Mouse (Mus musculus): ENCODE data around the gene Stk39.
A peak's percentile ranks its signal among the peaks of the same experiment; 100 is the strongest.

Stk39 gene

DNA sequence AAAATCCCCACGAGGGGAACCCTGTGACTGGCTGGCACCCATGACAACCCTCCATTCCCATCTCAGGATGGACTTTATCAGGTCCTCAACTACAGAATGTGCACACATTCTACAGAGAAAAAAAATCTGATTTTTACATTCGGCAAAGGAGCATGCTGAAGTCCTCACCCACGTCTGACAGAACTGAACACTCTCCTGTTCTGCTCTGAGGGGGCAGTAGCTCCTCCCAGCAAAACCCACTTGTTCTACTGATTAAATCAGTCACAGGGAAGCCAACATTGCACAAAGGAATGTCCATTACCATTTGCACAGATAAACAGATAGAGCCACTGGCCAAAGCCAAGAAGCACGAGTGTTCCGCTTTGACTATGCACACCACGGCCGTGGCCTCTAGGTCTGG is 52.3 kb downstream of the Stk39 start:
- DNase-seq: no peak

DNA sequence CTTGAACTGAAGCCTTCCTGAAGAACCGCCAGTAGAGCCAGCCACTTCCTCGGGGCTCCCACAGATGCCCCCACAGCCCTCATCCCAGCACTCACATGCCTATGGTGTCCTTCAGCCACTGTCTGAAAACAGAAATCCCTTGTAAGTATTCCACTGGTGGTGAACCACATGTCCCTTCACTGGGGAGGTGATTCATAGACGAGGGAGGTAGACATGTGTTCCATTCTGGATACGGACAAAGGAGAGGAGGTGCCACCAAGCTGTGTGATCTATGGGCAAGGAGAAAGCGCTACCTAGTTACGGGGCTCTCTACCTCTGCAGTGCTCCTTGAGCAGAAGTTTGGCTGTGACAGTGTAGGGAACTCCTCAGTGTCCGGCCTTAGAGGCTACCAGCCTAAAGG is 52.9 kb downstream of the Stk39 start:
- no peak for DNase-seq

DNA sequence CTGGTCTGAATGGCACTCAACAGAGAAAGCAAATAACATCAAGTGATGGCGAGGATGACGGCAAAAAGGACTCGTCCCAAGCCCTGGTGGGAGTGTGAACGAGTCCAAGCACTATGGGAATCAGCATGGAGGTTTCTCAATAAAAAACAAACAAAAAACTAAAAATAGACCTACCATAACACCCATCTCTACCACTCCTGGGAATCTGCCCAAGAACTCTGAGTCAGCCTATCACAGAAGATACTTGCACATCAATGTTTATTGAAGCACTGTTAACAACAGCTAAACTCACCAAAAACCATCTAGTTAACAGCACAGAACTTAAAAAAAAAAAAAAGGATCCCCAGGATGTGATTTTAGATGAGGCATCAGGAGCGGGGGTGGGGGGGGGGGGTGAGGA is 55.0 kb downstream of the Stk39 start:
- DNase-seq: no peak

DNA sequence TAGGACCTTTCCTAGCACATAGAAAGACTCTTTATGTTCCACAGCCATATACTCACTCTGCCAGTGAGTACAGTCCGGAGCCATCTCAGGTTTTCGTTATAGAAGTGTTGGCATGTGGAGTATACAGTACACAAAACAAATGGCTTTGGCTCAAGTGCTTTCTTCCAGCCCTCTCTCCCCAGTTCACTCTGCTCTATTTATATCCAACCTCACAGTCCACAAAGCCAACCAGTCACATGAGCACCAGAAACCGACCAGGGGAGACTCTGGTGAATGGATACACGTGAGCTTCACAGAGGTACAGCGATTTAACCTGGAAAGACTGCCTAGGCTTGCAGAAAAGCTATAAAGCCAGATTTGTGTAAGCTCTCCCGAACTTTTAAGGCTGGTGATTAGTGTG is 56.4 kb downstream of the Stk39 start:
- DNase-seq: no peak

DNA sequence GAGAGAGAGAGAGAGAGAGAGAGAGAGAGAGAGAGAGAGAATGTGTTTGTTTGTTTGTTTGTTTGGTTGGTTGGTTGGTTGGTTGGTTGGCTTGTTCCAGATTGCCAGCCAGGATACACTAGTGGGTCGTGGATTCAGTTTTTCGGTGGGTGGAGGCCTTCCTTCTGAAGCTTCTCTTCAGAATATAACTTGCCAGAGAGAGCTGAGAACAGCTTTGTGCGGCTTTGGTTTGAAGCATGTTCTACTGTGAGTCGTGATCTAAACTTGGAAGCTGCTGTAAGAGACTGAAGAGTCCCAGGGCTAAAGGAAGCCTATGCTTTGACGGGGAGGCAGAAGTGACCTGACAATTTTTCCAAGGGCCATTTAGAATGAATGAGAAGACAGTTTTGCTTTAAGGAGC is 59.9 kb downstream of the Stk39 start:
- DNase-seq: no peak

DNA sequence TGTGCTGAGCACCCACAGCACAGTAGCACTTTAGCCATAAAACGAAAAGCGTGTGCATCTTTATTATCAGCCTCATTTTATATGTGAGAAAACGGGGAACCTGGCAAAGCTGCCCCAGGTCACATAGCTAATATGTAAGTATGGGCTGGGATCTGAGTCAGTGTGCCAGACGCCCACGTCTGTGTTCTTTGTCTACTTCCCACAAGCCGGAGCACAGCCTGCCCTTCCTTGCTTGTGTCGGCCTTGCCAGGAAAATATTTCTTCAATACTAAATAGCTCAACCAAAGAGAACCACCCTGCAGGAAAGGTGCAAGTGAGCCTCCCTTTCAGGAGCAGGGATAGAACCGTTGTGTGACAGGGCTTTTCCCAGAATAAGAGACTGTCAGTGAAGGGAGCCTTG is 60.9 kb downstream of the Stk39 start:
- DNase-seq: no peak

DNA sequence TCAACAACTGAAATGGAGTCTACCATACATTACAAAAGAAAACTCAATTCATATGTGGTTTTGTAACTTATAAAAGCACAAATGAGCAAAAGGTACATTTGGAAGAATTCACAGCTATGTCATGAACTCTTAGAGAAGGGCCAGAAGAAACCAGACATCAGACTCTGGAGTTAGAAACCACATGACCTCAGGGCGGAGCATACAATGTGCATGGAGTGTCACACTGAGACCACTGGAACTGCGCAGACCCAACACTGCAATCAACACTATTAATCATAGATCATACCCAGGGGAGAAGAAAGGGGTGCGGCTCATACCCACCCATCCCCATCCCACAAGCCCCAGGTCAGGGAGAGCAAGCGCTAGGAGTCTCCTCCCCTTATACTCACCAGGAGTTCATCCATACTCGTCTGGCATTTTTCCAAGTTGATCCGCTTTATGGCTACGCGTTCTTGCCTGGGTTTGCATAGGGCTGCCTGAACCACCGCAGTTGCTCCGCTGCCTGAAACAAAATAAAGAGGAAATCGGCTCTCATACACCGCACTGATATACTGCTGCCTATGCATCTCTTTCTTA is 62.3 kb downstream of the Stk39 start:
- DNase-seq: no peak

DNA sequence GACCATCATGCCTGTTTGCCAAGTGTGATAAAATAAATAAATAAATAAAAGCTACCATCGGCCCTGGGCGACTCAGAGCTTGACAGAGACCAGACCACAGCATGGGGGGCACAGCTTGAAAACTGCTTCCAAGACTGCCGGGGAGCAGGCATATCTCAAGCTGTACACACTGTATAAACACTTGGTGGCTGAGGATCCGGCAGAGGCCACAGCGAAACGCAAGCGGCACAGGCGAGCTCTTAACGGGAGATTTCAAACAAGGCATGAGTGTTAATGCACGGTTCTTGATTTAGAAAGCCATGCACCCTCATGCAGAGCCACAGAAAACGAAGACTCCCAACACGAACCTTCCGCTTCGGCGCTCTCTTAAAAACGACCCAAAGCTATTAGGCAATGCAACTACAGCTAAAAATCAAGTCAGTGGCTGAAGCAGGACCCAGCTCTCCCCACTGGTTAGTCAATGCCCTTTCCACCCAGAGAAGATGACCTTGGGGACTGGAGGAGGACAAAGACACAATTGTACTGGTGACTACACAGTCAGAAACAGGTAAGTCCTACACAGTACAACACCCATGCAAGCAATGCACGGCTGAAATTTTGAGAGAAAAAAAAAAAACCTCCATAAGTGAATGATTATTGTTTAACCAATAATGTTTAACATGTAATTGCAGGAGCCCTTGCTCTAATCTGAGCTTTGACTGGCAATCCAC is 63.6 kb downstream of the Stk39 start:
- no peak for DNase-seq

DNA sequence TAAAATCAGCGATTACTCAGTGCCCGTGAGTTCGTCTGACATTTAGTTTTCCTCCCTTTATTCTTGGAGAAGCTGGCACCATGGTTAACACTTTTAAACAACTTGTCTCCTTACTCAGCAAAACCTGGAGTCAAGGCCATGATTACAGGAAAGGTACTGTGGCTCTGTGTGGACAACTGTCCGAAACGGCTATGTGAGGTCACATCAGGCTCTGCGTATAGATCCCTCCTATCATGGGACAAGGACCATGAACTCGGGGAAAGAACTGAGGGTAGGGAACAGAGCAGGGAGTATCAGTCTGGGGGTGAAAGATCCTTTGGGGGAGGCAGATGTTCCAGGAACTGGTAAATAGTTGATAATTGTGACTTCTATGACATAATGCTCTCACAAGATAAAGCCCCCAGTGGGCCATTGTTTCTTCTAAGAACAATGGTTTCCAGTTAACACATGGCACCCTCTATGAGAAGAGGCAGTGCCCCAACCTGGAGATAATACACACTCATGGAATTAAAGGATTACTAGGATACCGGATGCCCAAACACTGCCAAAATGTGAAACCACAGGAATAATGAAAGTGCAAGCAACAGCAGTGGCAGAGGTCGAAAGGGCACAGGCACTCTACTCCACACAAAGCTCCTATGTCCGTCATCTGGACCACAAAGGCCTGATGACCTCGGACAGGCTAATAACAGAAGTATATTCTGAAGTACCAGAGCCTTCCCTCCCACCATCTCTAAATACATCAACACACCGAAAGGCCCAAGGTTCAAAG is 64.7 kb downstream of the Stk39 start:
- DNase-seq: no peak

DNA sequence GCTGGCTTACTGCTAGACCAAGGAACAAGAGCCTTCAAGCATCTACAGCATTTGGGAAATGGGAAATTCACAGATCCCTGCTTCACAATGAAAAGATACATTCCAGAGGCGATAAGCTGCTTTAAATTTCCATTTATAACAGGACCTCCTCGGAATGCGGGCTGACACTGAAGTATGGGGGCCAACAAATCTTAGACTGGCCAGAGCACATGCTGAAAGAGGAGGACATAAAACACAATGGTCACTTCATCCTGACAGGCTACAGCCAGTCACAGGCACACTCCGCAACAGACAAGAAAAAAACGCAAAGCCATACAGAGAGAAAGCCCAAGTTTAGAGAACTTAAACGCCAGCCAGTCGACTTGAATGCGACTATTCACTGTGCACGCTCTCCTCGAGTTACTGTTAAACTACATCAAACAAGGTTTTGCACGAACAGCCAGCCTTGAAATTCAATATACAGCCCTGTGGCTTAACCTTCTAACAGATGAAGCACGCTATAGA is 65.4 kb downstream of the Stk39 start:
- DNase-seq: no peak

DNA sequence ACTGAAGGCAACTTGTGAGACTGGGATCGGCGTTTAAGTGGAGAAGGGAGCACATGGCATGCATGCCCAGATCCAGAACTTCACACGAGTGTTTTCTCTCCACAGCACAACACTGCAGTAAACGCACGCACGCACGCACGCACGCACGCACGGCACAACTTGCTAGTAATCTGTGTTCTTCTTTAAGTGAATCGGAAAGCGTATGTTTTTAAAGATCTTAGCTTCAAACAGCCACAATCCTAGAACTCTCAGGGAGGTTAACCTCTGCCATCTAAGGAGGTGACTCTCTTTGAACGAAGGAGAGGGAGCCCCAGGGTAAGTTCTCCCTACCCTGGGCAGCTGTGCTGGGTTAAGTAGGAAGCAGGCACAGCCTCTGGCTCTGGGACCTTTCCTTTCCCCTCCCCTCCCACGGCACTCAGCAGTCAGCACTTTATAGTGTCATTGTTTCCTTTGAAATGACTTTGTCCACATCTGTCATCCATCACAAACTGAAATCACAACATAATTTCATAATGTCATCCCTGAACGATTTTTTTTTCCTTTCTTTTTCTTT is 66.8 kb downstream of the Stk39 start:
- DNase-seq: no peak

DNA sequence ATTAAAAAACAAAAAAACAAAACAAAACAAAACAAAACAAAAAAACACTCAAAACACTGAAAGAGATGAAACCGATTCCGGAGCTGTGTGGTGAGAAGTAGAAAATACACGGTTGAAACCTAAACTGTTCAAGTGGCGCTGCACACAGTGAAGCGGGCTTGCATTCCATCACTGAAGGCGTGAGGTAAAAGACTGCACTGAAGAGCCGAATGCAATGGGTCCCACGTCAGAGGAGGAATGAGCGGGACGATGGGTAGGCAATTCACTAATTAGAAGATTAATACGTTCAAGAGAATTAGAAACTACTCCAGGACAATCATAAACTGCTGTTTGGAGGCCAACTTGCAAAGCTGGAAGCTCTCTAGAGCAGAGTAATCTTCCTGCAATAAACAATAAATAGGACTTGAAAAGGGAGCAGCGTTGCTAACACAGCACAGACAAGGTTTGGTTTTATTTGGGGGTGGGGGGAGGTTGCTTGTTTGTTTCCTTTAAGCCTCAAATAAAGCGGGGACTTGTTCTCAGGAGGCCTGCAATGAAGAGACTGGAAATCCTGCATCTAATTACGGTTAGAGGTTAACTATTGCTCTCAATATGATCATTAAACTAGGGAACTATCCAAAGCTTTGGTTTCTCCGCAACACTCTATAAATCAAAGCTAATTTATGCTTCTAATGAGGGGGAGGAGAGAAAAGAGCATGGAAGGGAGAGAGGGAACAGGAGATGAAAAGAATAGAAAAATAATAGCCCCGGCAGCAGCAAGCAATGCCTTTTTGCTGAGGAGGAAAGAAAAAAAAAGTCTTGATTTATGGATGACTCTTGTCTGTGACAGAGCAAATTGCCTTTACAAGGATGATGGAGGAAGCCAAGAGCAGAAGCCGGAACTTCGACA is 67.5 kb downstream of the Stk39 start:
- DNase-seq: no peak

DNA sequence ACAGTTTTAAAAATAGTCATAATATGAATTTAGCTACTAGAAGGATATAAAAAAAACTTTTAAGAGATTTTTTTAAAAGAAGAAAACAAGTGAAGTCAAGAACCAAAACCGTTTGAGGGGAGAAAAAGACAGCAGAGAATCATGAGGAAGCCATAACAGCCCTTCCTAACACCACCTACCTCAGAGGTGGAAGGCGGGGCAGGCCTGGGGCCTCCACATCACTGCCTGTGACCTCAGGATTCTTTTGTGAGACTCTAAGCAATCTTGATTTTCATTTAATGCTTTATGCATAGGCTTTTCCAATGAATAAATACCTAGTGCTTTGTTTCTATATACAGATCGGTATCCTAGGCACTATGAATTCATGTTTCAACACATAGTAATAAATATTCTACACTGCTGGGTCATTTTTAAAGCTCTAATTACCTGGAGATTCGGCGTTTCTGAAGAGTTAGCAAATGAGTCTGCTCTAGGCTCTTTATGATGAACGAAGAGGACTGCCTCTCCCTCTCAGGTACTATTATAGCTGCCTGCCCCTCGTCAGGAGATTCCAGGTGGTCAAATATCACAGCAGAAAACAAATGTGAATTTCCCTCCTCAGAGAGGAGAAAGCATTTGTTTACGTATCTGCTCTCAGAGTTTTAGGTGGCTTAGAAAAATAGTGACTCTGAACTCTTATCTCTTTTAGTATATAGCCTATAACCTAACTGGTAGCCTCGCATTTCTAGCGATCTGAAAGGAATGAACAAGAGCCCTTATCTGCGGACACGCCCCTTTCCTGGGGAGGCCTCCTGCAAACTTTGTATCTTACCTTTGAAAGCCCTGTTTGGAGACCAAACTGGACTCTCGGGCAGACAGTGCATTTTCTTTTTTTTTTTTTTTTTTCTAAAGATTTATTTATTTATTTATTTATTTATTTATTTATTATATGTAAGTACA is 78.2 kb downstream of the Stk39 start:
- DNase-seq: no peak

DNA sequence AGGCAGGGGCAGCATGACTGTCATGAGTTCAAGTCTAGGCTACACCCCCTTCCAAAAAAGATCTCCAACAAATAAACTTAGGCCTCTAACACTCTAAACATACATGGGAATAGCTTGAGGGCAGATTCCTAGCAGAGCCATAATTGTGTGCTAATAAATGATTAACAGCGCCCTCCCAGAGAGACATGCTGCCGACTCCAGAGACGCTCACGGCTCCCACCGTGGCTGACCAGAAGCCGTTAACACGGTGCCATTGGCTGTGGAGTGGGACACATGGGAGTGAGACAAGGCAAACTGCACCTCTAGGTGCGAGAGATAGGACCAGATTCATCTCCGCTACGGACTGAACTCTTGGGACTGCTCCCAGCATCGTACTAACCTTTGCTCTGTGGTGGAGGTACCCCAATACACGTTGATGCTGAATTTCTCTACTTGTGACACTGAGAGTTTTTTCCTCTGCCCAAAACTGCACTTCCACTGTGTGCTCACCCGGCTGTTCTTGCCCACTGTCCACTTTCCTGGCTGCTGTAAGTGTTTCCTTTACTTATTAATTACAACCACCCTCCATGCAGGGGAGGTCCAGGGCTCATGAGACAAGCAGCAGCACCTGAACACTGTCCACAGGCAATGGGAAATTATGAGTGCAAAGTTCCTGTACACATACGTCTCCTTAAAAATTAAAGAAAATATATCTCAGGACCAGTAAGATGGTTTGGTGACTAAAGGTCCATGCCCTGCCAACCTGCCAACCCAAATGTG is 84.1 kb downstream of the Stk39 start:
- no peak for DNase-seq

DNA sequence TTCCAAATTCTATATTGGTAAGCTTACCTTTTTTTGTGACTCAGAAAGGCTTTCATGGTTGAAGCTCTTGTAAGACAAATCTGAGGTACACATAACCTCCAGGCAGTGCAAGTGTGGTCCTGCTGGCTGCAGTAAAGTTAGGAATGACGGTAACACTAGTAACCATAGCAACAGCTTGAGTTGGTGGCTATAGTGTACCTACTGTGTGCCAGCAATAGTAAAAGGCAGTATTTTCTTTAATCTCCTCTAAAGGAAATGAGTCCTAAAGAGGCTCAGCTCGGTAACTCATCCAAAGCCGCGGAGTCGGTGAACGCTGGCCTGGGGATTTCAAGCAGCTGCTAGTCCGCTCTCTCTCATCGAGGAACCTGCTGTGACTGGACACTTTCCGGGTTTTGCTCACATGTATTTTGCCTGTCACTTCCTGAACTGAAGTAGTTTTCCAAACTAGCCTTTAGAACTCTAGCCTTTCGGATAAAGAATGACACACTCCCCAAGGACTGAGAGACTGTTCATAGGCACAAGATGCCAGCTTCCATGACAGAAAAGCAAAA is 85.7 kb downstream of the Stk39 start:
- no peak for DNase-seq

DNA sequence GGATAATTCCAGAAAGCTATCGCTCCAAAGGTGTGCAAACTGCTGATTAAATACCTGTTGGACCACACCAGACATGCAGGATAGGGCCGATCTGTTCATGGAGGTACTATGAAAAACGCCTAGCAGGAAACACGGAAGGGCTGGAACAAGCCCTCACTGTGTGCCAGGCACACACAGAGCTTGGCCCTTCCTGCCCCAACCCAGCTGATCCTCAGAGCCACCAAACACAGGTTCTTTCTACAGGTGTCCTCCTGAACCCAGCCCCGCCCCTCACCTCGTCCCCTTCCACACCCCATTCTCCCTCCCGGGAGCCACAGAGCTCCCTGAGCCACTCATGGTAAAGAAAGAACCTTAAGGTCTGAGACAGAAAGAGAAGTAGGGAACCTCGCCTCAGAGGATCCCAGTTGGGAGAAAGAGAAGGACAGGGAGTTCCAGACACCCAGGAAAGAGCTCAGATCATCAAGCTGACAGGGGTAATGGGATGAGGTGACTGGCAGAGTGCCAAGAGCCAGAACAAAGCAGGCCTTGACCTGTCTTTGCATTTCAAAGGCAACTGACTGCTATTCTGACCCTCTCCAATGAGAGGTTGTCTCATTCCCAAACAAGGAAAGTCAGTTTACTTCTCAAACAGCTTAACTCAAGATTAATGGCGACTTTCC is 86.3 kb downstream of the Stk39 start:
- DNase-seq: no peak

DNA sequence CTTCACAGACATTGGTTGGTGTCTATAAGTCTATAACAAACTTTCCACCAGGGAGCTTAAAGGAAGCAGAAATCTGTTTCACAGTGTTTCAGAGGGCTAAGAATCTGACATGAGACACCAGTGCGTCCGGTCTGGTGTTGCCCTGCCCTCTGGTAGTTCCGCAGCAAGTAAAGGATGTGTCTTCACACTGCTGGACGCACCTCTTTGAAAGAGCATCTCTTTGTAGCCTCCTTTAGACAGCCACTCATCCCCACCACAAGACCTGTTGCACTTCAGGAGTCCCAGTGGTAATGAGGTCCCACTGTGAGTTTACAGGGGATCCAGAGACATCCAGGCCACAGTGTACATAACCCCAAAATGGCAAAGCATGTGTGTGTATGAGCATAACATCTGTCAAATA is 88.1 kb downstream of the Stk39 start:
- DNase-seq: no peak

DNA sequence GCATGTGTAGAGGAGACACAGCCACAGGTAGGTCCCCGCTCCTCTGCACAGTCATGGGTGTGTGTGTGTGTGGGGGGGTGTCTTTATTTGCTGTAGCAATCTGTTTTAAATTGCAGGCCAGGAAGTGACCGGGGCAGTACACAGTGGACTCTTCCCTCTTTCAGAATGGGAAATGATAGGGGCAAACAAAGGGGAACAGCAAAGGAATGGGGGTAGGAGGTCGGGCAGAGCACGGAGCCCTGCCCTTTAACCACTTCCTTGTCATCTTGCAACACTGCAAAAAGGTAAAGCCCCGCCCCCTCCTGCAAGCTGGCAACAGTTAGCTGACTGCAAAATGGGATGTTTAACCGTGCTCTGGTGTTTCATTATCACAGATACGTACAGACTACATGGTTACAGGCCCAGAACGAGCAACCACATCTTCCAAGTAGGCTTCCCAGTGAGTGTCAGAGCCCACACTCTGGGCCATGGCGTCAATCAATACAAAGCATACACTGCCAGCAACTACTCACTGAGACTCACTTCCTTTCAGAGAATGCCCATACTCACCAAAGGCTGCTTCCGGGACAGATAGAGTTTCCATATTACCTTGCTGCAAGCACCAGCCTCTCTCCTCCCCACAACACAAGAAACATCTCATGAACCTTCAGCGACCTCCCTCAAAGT is 89.5 kb downstream of the Stk39 start:
- peak; percentile 31 for DNase-seq

DNA sequence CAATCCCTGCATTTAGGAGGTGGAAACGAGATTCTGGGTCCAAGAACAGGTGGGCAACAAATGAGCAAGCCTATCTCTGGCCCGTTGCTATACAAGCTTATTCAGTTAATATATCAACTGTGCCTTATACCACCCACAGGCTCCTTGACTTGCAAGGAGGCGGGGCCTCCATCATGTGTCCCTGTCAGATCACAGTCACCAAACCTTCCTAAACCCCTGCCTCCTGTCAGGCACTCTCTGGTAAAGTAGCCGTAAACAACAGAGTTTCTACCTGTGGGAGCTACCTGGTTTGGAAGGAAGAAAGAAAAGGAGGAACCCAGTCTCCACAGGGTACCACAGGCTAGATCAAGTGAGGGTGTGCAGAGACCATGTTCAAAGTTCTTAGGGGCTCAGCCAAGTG is 90.2 kb downstream of the Stk39 start:
- DNase-seq: no peak

All from lung, postnatal 14 days (tissue).